Mouse (Mus musculus) liver, embryonic 14.5 days (tissue): ENCODE data around the gene Tmem11. TPM values are rescaled to one million over a fixed set of nuclear protein-coding genes. Genes with fewer than 3 reads are reported as not detected.

Experiments used
- ATAC-seq: fragments of 200-750 bp; cut with Nextera tagmentation; 2 replicates; pipeline ENCODE4 v1.8.0; 2017; ENCODE audit warnings: moderate number of reproducible peaks, mild to moderate bottlenecking, moderate library complexity; ENCODE audit not compliant: insufficient read depth
- DNase-seq, 3 experiments: peaks; one replicate each; pipeline ENCODE4 v3.0.0-alpha.2; 2012 to 2013; ENCODE audit warnings: low read depth in 3 of 3, low spot score in 3 of 3
- H3K27ac ChIP-seq: fragments of 300-500 bp; sonication (generic); 2 replicates; pipeline ENCODE4 v1.5.1; 2014; ENCODE audit warnings: moderate library complexity, mild to moderate bottlenecking, control low read depth, inconsistent platforms
- H3K27me3 ChIP-seq: fragments of 300-500 bp; sonication (generic); 2 replicates; pipeline ENCODE4 v1.6.1; 2014; ENCODE audit warnings: mild to moderate bottlenecking, low read length, moderate library complexity; ENCODE audit not compliant: control insufficient read depth, insufficient read depth
- H3K36me3 ChIP-seq: fragments of 300-500 bp; sonication (generic); replicated peaks from 2 replicates; pipeline ENCODE4 v1.6.1; 2014; ENCODE audit warnings: low read depth; ENCODE audit not compliant: control insufficient read depth, insufficient read depth
- H3K4me1 ChIP-seq, 2 experiments: fragments of 200-500 bp in 1 of 2; fragments of 300-500 bp in 1 of 2; sonication (generic) in 1 of 2; replicated peaks; 2 replicates each; pipeline ENCODE4 v1.6.1; 2012 to 2014; ENCODE audit warnings: antibody characterized with exemption in 1 of 2, inconsistent platforms in 1 of 2, low read length in 1 of 2; ENCODE audit not compliant: control insufficient read depth in 2 of 2, insufficient read depth in 2 of 2
- H3K4me2 ChIP-seq: fragments of 300-500 bp; sonication (generic); 2 replicates; pipeline ENCODE4 v1.6.1; 2014; ENCODE audit warnings: low read depth, mild to moderate bottlenecking, control low read depth, moderate library complexity
- H3K4me3 ChIP-seq, 2 experiments: fragments of 200-500 bp in 1 of 2; fragments of 300-500 bp in 1 of 2; sonication (generic) in 1 of 2; 2 replicates each; pipeline ENCODE4 v1.5.1; 2012 to 2014; ENCODE audit warnings: low read depth in 2 of 2, low read length in 2 of 2, mild to moderate bottlenecking in 2 of 2, control low read depth in 1 of 2, inconsistent platforms in 1 of 2, moderate library complexity in 1 of 2; ENCODE audit not compliant: insufficient read depth in 1 of 2
- H3K9ac ChIP-seq: fragments of 300-500 bp; sonication (generic); replicated peaks from 2 replicates; pipeline ENCODE4 v1.6.1; 2014; ENCODE audit warnings: mild to moderate bottlenecking, control low read depth, moderate library complexity
- H3K9me3 ChIP-seq: fragments of 300-500 bp; sonication (generic); 2 replicates; pipeline ENCODE4 v1.6.1; 2016; ENCODE audit warnings: low read length, mixed read lengths; ENCODE audit not compliant: control insufficient read depth
- CTCF ChIP-seq: IDR thresholded peaks from 2 replicates; pipeline ENCODE4 v1.5.1; 2016; ENCODE audit warnings: antibody characterized with exemption, low read depth, control low read depth
- EP300 ChIP-seq: IDR thresholded peaks from 2 replicates; pipeline ENCODE4 v1.6.1; 2016; ENCODE audit warnings: antibody characterized with exemption, low read depth
- WGBS: fragments of 180-500 bp; shearing (Covaris S2); extraction: QIAGEN DNeasy Blood & Tissue Kit; methylation state at CpG from one replicate; pipeline ENCODE4 v1.1.7; 2014; ENCODE audit not compliant: insufficient replicate concordance; 5-methylcytosine and 5-hydroxymethylcytosine counted together
- polyA plus RNA-seq, 2 experiments: library from polyadenylated mRNA; depleted of rRNA in 1 of 2; stranded (reverse) in 1 of 2; unstranded in 1 of 2; fragments of >200 nt; fragmentation: Nextera tagmentation in 1 of 2; extraction: Ambion mirVana in 1 of 2; gene quantifications; 2 replicates each; pipeline versions ENCODE4 v1.2.1 to v1.2.3; 2012 to 2014

Tmem11 gene
- polyA plus RNA-seq, 2 experiments = 25.1 to 30.9 TPM

GRCm38 (mm10) chr11:60903661-60904061, 24.6 kb upstream of the Tmem11 start:
- no peaks in the 10 kb centered on the region for H3K27me3 ChIP-seq
- no peak for DNase-seq
- ATAC-seq = no peak
- no peaks in the 10 kb centered on the region for H3K9me3 ChIP-seq
- H3K27ac ChIP-seq = no peak overlapping the region
- H3K9ac ChIP-seq = no peak overlapping the region
- no peak for TF ChIP-seq EP300
- TF ChIP-seq CTCF = no peak
- H3K36me3 ChIP-seq = peaks cover 13% of the 10 kb centered on the region
- H3K4me1 ChIP-seq = no peaks in the 10 kb centered on the region
- H3K4me2 ChIP-seq = no peak overlapping the region
- no peak overlapping the region for H3K4me3 ChIP-seq
- 71% methylated on average over 6 of the region's 6 CpGs for WGBS

GRCm38 (mm10) chr11:60902486-60902885, 23.4 kb upstream of the Tmem11 start:
- no peak for DNase-seq
- no peak for ATAC-seq

GRCm38 (mm10) chr11:60902001-60902400, 22.9 kb upstream of the Tmem11 start:
- no peak overlapping the region for H3K4me2 ChIP-seq
- H3K36me3 ChIP-seq = peaks cover 13% of the 10 kb centered on the region
- no peak for DNase-seq
- TF ChIP-seq CTCF = no peak
- no peak for TF ChIP-seq EP300
- H3K9me3 ChIP-seq = no peaks in the 10 kb centered on the region
- no peaks in the 10 kb centered on the region for H3K27me3 ChIP-seq
- H3K4me1 ChIP-seq = no peaks in the 10 kb centered on the region
- H3K27ac ChIP-seq = no peak overlapping the region
- 66% methylated on average over 7 of the region's 7 CpGs for WGBS
- H3K9ac ChIP-seq = no peak overlapping the region
- H3K4me3 ChIP-seq = no peak overlapping the region
- no peak for ATAC-seq

More at GRCm38 (mm10) chr11:60902486-60902885, 23.4 kb upstream of the Tmem11 start:
- Histone ChIP-seq H3K36me3 (peaks cover 13% of the 10 kb centered on the region), H3K27ac (no peak overlapping the region), H3K9me3 (no peaks in the 10 kb centered on the region), H3K27me3 (no peaks in the 10 kb centered on the region), H3K4me3 (no peak overlapping the region), H3K4me1 (no peaks in the 10 kb centered on the region), H3K9ac (no peak overlapping the region), H3K4me2 (no peak overlapping the region)
- WGBS = 61% methylated on average over 4 of the region's 4 CpGs
- TF ChIP-seq EP300 = no peak
- no peak for TF ChIP-seq CTCF

- no peaks in the 10 kb centered on the region for H3K4me1 ChIP-seq
- H3K9ac ChIP-seq = no peak overlapping the region
- WGBS = 38% methylated on average over 4 of the region's 4 CpGs
- no peak overlapping the region for H3K27ac ChIP-seq
- H3K36me3 ChIP-seq = no peaks in the 10 kb centered on the region
- ATAC-seq (no peak), DNase-seq (no peak)
- no peaks in the 10 kb centered on the region for H3K27me3 ChIP-seq
- H3K9me3 ChIP-seq = no peaks in the 10 kb centered on the region
- H3K4me3 ChIP-seq = no peak overlapping the region
- TF ChIP-seq CTCF (no peak), EP300 (no peak)
- no peak overlapping the region for H3K4me2 ChIP-seq
Measured at GRCm38 (mm10) chr11:60895915-60896314, 16.8 kb upstream of the Tmem11 start.

- H3K9me3 ChIP-seq = no peaks in the 10 kb centered on the region
- H3K27me3 ChIP-seq = no peaks in the 10 kb centered on the region
- no peaks in the 10 kb centered on the region for H3K4me1 ChIP-seq
- H3K36me3 ChIP-seq = no peaks in the 10 kb centered on the region
- TF ChIP-seq CTCF = no peak
- TF ChIP-seq EP300 = no peak
- no peak overlapping the region for H3K4me3 ChIP-seq
- ATAC-seq (no peak), DNase-seq (no peak)
- 54% methylated on average over 3 of the region's 3 CpGs for WGBS
- no peak overlapping the region for H3K4me2 ChIP-seq
- H3K9ac ChIP-seq = no peak overlapping the region
- H3K27ac ChIP-seq = no peak overlapping the region
Measured at GRCm38 (mm10) chr11:60890744-60891143, 11.7 kb upstream of the Tmem11 start.
